ENCODE assay signal across 11 mouse cellular contexts in the genomic region with DNA sequence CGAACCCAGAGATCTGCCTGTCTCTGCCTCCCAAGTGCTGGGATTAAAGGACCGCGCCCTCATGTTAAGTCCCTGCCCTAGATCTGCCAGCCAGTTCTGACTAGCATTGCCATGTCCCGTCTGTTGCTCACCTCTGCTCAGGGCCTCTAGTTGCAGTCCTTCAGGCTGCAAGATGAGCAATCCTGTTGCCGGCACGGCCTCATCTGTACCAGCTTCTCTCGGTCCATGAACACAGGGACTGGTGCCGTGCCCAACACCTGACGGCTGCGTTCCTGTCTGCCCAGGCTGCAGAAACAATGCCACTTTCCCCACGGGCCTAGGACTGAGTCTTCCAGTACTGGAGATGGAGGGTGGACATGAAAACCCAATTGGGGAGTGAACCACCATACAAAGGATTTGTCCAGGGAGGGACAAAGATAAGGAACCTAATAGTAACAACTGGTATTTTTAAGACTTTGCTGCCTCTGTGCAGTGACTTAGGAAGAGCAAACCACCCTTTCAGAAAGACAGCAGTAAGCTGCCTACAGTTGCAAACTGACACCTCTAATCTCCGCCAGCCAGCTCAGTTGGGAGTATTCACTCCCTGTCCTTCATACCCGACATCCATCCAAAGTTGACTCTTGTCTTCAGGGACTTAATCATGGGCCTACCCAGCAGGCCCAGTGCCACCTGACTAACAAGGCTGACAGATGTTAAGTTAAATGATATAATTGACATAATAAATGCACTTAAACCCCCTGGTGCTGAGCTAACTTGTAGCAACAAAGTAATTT. TPM values are rescaled to one million over a fixed set of nuclear protein-coding genes. Genes with fewer than 3 reads are reported as not detected.
DNase-seq lines count a peak whose midpoint lies in the region; ATAC-seq and TF ChIP-seq lines count a peak whose summit lies in the region.
"Had no signal": no experiment of that assay in that cellular context is flagged by ENCODE, and none has a peak within 500 bp of the region (broad histone marks: within the 10 kb centered on the region; RNA-seq: fewer than 3 reads in every experiment).

No protein-coding gene starts in this region.

- no peak for DNase-seq in heart, postnatal 0 days (ENCODE audit: low spot score)
- DNase-seq in heart, adult 8-10 months (ENCODE audit: low spot score) = no peak
- peak; percentile 37 to 41 for DNase-seq in spleen, postnatal 10 days (ENCODE audit: low spot score in 2 of 2)
- DNase-seq in spleen, adult 12 weeks (ENCODE audit: low spot score) = no peak
- no peak for DNase-seq in thymus, postnatal 36 days
- no peak for DNase-seq in left cerebral cortex, postnatal 25 days (ENCODE audit: low spot score in 2 of 2)
- DNase-seq: lung, postnatal 10 days; right cerebral cortex, postnatal 4 days had no signal

- no peak overlapping the region for H3K4me3 ChIP-seq in heart, postnatal 0 days (ENCODE audit: low read depth, low read length)
- no peak overlapping the region for H3K4me3 ChIP-seq in limb, embryonic 12.5 days (replicated peaks)

- H3K4me1 ChIP-seq in heart, postnatal 0 days (ENCODE audit: control insufficient read depth, insufficient read depth) = peaks cover 30% of the 10 kb centered on the region
- H3K4me1 ChIP-seq in limb, embryonic 12.5 days (replicated peaks) = peaks cover 31% of the 10 kb centered on the region

- no peak for TF ChIP-seq EP300 in heart, postnatal 0 days (IDR thresholded peaks at IDR 0.05; ENCODE audit: low read depth)

- intact Hi-C loops in left cerebral cortex, postnatal 25 days (cut with DNase I) = no loop called here

- H3K9ac ChIP-seq in heart, postnatal 0 days (replicated peaks; ENCODE audit: low read depth, low read length) = no peak overlapping the region
- H3K9ac ChIP-seq in limb, embryonic 12.5 days (replicated peaks) = peak overlapping the region; percentile 92; the same call in 1 of the 2 replicates

- H3K27ac ChIP-seq in heart, postnatal 0 days (ENCODE audit: low read depth) = peak overlapping the region; percentile 24; the same call in 1 of the 2 replicates
- no peak overlapping the region for H3K27ac ChIP-seq in limb, embryonic 12.5 days

- H3K4me2 ChIP-seq in heart, postnatal 0 days (ENCODE audit: low read depth, low read length) = no peak overlapping the region
- H3K4me2 ChIP-seq in limb, embryonic 12.5 days = peak overlapping the region; percentile 90; the same call in 1 of the 2 replicates

- peaks cover 20% of the 10 kb centered on the region for H3K36me3 ChIP-seq in heart, postnatal 0 days (replicated peaks; ENCODE audit: control insufficient read depth, insufficient read depth, low read length)
- peaks cover 25% of the 10 kb centered on the region for H3K36me3 ChIP-seq in limb, embryonic 12.5 days

- no peak for ATAC-seq in heart, postnatal 0 days (ENCODE audit: insufficient read depth, low read depth)
- no peak for ATAC-seq in limb, embryonic 12.5 days (ENCODE audit: insufficient number of reproducible peaks, insufficient read depth, low FRiP score, low TSS enrichment, low read depth)
- ATAC-seq: hindbrain, postnatal 0 days had no signal

- no peaks in the 10 kb centered on the region for H3K9me3 ChIP-seq in heart, postnatal 0 days (replicated peaks; ENCODE audit: control insufficient read depth, low read length)
- no peaks in the 10 kb centered on the region for H3K9me3 ChIP-seq in limb, embryonic 12.5 days

- no peak for TF ChIP-seq CTCF in heart, postnatal 0 days (IDR thresholded peaks at IDR 0.05; ENCODE audit: low read depth)

- no peaks in the 10 kb centered on the region for H3K27me3 ChIP-seq in heart, postnatal 0 days (ENCODE audit: control insufficient read depth, insufficient read depth, low read length)
- H3K27me3 ChIP-seq in limb, embryonic 12.5 days = no peaks in the 10 kb centered on the region

- 86% methylated on average over 13 of the region's 13 CpGs for WGBS in heart, postnatal 0 days
- WGBS in limb, embryonic 12.5 days = 90% methylated on average over 13 of the region's 13 CpGs

RNA-seq across cellular contexts. Expression of gene Gm49661, which starts 1.5 kb away (rescaled TPM):
- not detected in 2 replicates for total RNA-seq in heart, postnatal 0 days (2014; rRNA removed; ENCODE audit: low replicate concordance)
- not detected in 2 replicates for polyA plus RNA-seq in heart, postnatal 0 days (2015; fragmentation: Nextera tagmentation; extraction: Ambion mirVana)
- total RNA-seq in heart, adult 8-10 months (2022) = 1 to 10 TPM in 2 of 4 experiments, not detected in 2; 2.4 to 5.9 TPM
- polyA plus RNA-seq in limb, embryonic 12.5 days (2016; fragmentation: Nextera tagmentation; extraction: Ambion mirVana) = not detected in 2 replicates
- total RNA-seq in left cerebral cortex, postnatal 25 days (2021) = 1 to 10 TPM in 1 of 2 experiments, not detected in 1; 3.5 TPM
- total RNA-seq: hindbrain, postnatal 0 days had no signal
- polyA plus RNA-seq: hindbrain, postnatal 0 days; neural tube, embryonic 14.5 days had no signal

RNA-seq across cellular contexts. Expression of gene Prdx2, which starts 1.7 kb away (rescaled TPM):
- 647 and 809 TPM in 2 replicates for total RNA-seq in heart, postnatal 0 days (2014; rRNA removed; ENCODE audit: low replicate concordance)
- 758 and 782 TPM in 2 replicates for polyA plus RNA-seq in heart, postnatal 0 days (2015; fragmentation: Nextera tagmentation; extraction: Ambion mirVana)
- total RNA-seq in heart, adult 8-10 months (2022) = 100 to 1,000 TPM; 644 to 711 (median 676) TPM
- polyA plus RNA-seq in limb, embryonic 12.5 days (2016; fragmentation: Nextera tagmentation; extraction: Ambion mirVana) = 1,079 and 1,120 TPM in 2 replicates
- total RNA-seq in left cerebral cortex, postnatal 25 days (2021) = 100 to 1,000 TPM; 340 to 356 TPM

RNA-seq across cellular contexts. Expression of gene Rnaseh2a, which starts 1.8 kb away (rescaled TPM):
- total RNA-seq in heart, postnatal 0 days (2014; rRNA removed; ENCODE audit: low replicate concordance) = 57.9 and 76.4 TPM in 2 replicates
- 52.6 and 57.3 TPM in 2 replicates for polyA plus RNA-seq in heart, postnatal 0 days (2015; fragmentation: Nextera tagmentation; extraction: Ambion mirVana)
- total RNA-seq in heart, adult 8-10 months (2022) = 10 to 100 TPM; 41.9 to 61.3 (median 55.0) TPM
- 105 and 122 TPM in 2 replicates for polyA plus RNA-seq in limb, embryonic 12.5 days (2016; fragmentation: Nextera tagmentation; extraction: Ambion mirVana)
- 10 to 100 TPM; 40.7 to 42.2 TPM for total RNA-seq in left cerebral cortex, postnatal 25 days (2021)

RNA-seq across cellular contexts. Expression of gene Junb, which starts 10.8 kb away (rescaled TPM):
- 28.9 and 39.6 TPM in 2 replicates for total RNA-seq in heart, postnatal 0 days (2014; rRNA removed; ENCODE audit: low replicate concordance)
- polyA plus RNA-seq in heart, postnatal 0 days (2015; fragmentation: Nextera tagmentation; extraction: Ambion mirVana) = 10.3 and 13.0 TPM in 2 replicates
- total RNA-seq in heart, adult 8-10 months (2022) = 10 to 100 TPM; 17.8 to 32.3 (median 23.9) TPM
- 7.6 and 10.5 TPM in 2 replicates for polyA plus RNA-seq in limb, embryonic 12.5 days (2016; fragmentation: Nextera tagmentation; extraction: Ambion mirVana)
- total RNA-seq in left cerebral cortex, postnatal 25 days (2021) = 10 to 100 TPM; 73.3 to 85.1 TPM

RNA-seq across cellular contexts. Expression of gene Rtbdn, which starts 20.9 kb away (rescaled TPM):
- not detected in 2 replicates for total RNA-seq in heart, postnatal 0 days (2014; rRNA removed; ENCODE audit: low replicate concordance)
- polyA plus RNA-seq in heart, postnatal 0 days (2015; fragmentation: Nextera tagmentation; extraction: Ambion mirVana) = 0.10 TPM in 1 of 2 replicates, not detected in the other
- total RNA-seq in heart, adult 8-10 months (2022) = not detected
- 0.34 and 0.58 TPM in 2 replicates for polyA plus RNA-seq in limb, embryonic 12.5 days (2016; fragmentation: Nextera tagmentation; extraction: Ambion mirVana)
- 1 to 10 TPM in 1 of 2 experiments, under 1 TPM in 1; 0.71 to 1.1 TPM for total RNA-seq in left cerebral cortex, postnatal 25 days (2021)

Comparison
In these comparisons a context has a peak if more than half of its experiments do, and no peak if none do; other contexts are left out.
1. DNase-seq: peak in spleen, postnatal 10 days (2 of 2); none in heart, postnatal 0 days (single experiment), heart, adult 8-10 months (single experiment), spleen, adult 12 weeks (single experiment), thymus, postnatal 36 days (0 of 2) and left cerebral cortex, postnatal 25 days (0 of 2).